Mouse (Mus musculus) erythroblast, embryonic 14.5 days (primary cell): ENCODE measurements around the gene Fcgr2b.

Experiments used
- GATA1 ChIP-seq: IDR thresholded peaks from 2 replicates; pipeline ENCODE4 v1.6.1; 2012; ENCODE audit warnings: low read length, inconsistent platforms, mixed read lengths
- TAL1 ChIP-seq: IDR thresholded peaks from 3 replicates; pipeline ENCODE4 v1.6.1; 2012; ENCODE audit warnings: low read length, inconsistent platforms, mixed read lengths

DNA sequence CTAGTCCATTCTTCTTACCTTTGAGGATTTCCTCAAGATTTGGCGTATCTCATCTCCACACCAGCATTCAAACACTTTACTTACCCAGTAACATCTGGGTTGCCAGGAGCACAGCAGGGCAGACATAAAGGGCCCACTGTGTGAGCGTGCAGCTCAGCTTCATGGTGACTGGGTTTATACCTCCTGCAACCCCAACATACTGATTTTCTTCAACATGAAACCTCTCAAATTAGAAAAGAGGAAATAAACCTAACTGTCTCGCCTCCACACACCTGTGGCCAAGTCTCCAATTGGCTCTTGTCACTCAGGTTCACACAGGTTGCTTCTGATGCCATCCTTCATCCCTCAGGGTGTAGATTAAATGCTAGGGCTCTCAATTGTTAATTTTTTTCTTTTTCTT, 49.0 kb downstream of the Fcgr2b start, which contains the start of gene Fcrla:
- TF ChIP-seq GATA1: no peak
- no peak for TF ChIP-seq TAL1
